Mouse (Mus musculus) heart, adult 8-10 months (tissue): ENCODE measurements at regions not wholly inside any gene's neighbourhood (a gene's known extent, or its start where the extent isn't known, plus 50 kb on each side); places are given as distances from the start of the nearest gene placed in this dataset.

Experiments
- DNase-seq: peaks from one replicate; pipeline ENCODE4 v3.0.0; 2022; ENCODE audit warnings: low spot score

DNA sequence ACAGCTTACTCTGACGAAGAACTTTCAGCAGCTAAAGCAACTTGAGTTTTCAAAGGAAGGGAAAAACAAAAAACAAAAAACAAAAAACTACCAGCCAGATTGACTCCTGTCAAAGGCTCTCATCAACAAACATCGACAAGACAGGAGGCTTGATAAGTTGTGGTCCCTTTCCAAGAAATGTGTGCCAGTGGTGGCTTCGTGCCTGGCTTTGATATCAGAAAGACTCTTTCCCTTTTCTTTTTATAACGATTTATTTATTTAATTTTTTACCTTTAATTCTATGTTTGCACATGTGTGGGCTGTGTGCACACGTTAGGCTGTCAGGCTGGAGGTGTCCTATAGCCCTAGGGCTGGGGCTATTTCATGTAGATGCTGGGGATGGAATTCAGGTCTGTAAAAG, 60.4 kb downstream of the Dact1 start:
- DNase-seq: no peak

DNA sequence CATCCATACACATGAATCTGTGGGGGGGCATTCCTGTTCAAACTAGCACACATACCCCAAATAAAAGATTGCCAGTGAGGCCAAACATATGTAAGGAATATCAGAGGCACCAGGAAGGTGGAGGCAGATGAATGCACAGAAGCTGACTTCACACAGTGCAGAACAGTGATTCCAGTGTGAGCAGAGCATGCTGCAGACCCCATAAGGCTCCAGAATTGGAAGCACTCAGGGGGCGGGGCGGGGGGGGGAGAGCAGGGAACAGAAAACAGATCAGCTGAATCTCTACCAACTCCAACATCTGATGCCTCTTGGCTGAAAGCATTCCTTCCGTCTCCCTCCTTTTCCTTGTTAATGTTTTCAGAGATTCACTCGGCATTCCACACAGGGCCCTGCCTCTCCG, 62.3 kb downstream of the Dact1 start:
- no peak for DNase-seq

DNA sequence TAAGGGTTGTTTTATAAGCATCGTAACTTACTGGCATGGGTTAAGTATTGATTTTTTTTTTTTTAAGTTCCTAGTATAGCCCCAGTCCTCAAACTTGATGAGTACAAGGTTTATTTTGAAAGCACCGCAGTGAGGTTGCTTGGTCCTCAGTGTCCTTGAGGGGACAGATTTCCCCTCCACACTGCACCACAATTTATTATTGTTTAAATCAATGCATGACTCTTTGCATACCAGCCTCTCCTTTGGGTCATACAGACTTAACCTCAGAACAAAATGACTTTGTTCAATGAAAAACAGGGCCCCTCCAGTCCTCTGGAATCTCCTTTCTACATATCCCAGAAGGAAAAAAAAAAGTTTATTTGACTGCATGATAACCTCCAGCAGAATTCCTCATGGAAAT, 63.9 kb downstream of the Dact1 start:
- no peak for DNase-seq

DNA sequence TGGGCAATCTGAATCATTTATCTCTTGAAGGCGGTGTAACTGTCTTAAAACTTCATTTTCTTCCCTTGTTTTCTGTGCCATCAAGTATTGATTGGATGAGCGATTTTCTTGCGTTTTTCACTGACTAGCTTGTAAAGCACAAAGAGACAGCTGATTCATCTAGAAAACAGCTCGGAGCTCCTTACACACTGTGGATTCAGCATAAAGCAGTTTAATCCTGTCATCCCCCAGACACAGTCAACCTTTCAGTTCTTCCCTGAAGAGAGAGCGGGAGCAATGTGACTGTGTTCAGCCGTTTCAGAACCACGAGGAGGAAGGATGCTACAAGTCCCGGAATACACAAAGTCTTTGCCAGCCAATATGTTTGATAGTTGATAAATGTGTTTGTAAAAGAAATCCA, 66.8 kb downstream of the Dact1 start:
- DNase-seq: no peak

DNA sequence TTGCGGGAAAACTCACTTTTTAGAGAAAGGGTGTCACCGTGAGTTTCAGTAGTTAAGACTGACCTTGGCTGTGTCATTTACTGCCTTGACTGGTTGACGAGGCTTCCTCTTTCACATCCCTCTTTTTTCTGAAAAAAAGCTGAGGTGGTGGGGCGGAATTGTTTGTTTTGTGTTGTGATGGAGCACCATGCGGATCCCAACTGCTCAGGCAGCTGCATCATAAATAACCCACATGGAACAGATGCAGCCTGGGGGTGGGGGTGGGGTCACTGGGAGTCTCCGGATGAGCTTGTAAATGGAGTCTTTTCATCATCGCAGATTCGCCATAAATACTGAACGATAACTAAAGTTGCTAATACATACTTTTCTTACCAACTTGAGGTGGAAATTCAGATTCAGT, 67.3 kb downstream of the Dact1 start:
- DNase-seq: no peak

DNA sequence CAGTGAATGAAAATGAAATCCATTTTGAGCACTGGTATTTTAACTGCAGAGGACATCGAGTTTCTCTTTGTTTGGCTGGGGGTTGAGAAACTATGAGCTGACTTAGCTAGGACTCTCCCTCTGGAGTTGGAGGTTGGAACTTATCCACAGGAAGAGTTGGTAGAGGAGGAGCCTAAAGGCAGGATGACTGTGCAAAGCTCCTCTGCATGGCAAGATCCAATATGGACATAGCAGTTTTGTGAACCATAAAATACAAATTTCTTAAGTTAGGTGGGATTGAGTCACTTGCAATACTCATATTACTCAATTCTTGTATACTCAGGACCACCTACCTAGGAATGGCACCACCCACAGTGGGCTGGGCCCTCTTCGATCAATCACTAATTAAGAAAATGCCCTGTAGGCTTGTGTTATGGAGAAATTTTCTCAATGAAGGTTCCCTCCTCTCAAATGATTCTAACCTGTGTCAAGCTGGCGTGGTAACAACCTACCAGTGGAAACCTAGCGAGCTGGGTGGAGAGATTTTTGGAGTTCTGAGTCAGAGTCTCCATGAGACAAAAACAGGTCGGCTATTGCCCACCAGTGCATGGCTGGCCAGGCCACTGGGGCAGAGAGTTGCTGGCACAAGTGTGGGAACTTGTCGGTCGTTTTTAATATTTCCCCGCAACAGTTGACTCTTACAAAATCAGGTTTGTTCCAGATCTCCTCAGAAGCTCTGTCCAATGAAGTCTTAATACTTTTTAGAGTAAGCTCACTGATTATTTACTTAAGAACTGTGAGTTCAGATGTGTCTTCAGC, 70.1 kb downstream of the Dact1 start:
- DNase-seq: no peak

DNA sequence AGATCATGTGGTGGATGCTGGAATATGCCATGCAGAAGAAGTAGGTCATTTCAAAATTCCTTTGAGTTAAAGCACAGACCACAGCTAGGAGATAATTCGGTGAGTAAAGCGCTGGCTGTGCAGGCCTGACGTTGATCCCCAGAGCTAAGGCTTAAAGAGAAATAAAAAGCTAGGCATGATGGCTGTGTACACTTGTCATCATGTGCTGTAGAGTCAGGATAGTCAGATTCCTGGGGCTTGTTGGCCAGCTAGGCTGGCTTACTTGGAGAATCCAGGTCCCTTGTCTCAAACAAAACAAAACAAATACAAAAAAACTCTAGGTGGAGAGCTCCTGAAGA, 70.7 kb downstream of the Dact1 start:
- DNase-seq: no peak

DNA sequence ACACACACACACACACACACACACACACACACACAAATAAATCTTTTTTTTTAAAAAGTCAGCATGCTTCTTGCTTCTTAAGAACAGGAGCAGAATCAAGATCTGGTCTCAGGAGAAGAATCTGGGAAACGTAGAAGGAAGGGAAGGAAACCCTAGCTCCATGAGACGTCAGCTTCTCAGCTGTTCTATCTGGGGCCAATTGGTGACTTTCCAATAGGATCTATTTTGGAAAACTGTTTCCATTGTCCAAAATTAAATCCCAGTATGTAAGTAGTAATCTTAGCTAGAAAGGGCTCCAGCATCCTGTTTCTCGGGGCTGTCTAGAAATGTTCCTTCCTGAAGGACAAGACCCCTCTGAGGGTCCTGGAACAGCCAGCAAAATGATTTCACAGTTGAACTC, 76.6 kb downstream of the Dact1 start:
- peak; percentile 46 for DNase-seq

DNA sequence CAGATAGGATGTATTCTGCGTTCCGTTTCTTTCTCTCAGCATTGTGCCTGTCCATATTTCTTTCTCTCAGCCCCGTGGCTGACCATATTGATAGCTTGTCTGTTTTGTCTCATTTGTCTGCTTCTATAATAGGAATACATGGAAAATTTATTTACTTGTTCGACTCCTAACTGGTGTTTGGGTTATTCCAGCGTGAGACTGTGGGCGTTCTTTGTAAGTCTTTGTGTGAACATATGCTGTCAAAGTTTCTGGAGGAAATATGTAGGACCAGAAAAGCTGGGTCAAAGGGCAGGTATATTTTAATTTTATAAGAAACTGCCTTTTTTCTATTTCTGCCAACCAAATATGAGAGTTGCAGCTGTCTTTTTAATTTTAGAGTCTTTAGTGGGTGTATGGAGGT, 81.8 kb downstream of the Dact1 start:
- no peak for DNase-seq

DNA sequence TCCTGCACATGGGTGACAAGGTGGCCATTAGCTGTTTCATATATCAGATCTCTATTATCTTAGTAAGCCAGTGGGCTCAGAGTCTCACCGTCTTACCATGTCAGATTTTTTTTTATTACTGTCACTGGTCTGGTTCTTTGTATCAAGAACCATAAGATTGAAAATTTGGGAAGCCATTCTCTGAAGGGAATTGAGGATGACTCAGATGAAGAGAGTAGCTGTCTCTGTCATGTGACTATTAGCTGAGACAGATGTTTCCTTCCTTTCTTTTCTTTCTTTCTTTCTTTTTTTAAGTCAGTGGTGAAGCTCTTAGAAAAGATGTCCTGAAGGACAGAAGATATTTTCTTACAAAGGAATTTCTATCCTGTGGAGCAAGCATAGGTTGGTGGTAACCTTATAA, 84.1 kb downstream of the Dact1 start:
- DNase-seq: no peak

DNA sequence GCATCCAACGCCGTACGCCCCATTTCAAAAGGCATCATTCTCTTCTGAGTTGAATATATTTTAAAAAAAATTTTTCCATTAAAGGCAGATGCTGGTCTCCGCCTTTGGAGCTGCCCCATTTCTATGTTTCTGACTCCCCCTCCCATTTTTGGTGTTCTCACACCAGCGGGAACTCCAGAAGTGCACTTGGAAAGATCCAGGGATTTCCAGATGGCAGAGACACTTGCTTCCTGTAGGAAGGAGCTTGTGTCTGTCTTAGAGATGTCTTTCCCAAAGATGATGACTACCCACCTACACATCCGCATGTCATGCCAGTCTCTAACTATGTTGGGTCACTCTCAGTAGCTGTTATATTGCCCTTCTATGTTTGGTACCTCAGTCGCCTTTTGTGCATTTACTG, 87.8 kb downstream of the Dact1 start:
- DNase-seq: no peak

DNA sequence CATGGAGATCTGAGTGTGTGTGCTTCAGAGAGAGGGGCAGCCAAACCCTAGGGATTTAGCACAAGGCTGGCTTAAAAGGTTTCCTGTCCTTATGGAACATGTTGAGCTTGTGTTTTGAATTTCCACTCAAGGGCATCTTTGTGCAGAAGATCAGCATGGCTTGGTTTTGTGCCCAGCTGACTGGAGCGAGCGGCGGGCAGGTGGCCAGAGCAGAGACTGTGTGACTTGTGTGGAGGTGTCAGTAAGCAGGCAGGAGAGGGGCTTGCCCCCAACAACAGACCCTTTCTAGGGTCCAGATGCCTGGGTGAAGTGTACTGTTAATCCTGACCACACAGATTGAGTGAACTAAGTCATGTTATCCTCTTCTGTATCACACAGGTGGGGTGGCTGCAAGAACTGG, 89.0 kb downstream of the Dact1 start:
- DNase-seq: peak; percentile 60

DNA sequence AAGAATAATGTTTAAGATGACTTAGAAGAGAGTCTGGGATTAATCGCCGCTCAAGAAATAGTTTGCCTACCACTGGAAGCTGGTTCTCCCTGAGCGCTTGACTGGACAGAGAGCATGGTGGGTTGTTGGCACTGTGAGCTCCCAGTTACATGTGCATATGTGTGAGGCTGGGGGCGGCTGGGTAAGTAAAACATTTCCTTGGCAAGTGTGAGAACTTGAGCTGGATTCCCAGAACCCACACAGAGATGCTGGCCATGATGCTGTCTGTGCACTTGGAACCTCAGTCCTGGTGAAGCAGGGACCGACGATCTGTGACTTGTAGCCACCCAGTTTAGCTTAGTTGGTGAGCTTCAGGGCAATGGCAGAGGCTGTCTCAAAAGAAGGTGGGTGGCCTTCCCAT, 90.5 kb downstream of the Dact1 start:
- no peak for DNase-seq

DNA sequence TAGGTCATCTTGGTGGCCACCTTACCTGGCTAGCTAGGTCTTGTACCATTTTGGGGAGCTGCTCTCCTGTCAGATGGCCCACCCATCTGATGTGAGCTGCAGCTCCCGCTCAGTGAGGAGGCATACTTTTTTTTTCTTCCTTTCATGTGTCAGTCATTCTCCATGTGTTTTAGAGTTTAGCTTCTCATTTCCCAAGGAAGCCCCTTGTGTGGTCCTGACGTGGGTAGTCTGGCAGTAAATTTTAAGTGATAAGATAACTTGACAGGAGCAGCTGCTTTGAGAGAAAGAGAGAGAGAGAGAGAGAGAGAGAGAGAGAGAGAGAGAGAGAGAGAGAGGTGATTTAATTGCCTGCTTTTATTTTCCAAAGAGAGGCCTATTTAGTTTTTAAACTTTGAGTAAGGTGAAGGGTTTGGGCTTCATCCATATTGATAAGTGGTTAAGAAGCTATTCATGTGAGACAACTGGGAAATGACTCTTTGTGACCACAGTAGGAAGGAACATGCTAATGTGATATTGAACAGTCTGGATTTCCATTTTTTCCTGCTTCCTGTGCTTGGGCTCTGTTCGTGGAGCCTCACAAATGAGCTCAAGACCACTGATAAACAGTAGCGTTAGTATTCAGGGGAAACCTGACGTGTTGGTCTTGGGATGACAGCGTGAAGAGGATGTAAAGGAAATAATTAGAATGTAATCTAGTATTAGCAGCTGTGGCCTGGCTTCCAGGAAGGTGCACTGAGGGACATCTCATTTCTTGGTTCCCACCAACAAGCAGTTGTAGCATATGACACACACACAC, 92.1 kb downstream of the Dact1 start:
- no peak for DNase-seq

DNA sequence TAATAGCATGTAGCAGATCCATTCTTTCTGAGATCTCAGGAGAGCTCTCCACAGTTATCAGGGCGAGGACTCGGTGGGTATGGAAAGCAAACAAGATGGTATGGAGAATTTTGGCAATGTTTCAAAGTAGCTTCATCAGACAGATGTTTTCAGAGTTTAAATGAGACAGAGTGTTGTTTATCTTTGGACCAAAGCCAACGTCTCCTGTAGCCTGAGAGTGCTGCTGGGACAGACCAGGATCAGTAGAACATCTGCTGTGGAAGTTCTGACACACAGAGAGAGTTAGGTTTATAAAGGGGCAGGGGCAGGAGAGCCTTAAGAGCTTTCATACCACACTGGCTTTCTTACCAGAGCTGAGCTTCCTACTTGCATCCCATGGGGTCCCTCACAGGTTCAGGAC, 97.6 kb downstream of the Dact1 start:
- no peak for DNase-seq

DNA sequence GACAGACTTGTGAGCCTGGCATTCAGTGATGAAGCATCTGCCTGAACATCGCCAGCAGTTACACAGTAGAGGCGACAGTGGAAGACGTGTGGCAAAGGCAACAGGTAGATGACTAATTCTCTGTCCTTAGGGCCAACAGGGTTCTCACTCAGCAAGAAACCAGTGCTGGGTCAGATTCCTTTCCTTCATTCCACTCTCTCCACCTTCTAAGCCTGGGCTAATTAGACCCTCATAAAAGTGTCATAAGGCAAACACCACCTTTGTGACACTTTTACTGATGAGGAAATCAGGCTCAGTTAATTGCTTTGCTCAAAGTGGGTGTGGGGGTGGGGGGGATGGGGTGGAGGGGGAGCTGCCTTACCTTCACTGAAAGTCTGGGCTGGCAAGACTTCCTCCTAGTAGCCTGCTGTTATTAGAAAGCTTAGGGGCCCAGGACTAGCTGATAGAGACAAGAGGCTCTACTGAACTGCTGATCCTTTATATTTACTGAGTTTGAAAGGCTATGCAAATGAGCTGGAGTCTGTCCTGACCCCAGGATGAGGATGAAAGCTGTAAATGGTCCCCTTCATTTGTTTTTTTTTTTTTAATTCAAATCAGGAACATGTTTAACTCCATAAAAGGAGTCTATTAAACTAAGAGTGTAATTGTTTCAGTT, 98.8 kb downstream of the Dact1 start:
- no peak for DNase-seq

DNA sequence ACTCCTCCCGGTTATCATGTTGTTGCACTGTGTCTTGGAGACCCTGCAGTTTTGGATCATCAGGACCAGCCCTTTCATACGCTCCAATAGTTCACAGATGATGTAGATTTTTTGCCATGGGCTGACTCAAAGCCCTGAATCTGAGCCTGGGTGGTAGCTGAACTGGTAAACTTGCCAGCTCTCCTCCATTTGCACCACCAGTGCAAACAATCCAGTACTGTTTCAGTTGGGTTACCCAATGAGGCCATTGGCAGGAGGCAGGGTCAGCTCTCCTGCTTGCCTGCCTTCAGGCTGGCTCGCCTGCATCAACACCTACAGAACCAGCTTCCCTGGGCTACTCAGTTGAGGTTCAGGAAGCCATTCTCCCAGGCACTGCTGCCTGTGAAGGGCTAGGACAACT, 102.6 kb downstream of the Dact1 start:
- DNase-seq: no peak

DNA sequence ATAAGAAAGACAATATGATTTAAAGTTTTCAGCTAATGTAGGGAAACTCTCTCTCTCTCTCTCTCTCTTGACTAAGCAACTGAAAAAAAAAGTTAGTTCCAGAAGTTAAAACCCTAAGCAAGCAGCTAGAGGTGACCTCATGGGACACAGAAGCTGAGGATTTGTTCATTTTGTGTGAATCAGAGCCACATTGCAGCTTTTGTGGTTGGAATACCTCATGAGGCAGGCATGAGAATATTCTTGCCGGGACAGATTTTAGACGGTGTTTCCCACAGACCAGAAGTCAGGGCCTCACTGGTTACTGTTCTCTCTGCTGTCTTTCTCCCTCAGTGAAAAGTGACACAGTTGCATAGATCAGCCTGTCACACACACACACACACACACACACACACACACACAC, 107.3 kb downstream of the Dact1 start:
- DNase-seq: peak; percentile 13

DNA sequence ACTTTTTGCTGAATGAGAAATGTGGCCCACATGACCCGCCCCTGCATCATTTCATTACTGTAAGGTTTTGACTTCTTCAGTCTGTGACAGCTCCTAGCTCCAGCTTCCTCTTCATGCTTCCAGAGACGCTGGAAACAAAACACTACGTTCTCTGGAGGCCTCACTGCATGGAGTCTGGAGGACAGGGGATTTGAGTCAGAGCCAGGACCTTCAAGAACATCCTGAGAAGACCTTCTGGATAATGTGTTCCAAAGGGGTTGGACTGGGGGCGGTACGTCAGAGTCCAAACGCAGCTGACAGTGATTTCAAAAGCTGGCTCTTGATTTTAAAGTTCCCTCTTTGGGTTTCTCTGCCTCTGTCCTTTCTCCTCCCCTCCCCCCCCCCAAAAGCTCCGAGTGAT, 108.5 kb downstream of the Dact1 start:
- peak; percentile 78 for DNase-seq

DNA sequence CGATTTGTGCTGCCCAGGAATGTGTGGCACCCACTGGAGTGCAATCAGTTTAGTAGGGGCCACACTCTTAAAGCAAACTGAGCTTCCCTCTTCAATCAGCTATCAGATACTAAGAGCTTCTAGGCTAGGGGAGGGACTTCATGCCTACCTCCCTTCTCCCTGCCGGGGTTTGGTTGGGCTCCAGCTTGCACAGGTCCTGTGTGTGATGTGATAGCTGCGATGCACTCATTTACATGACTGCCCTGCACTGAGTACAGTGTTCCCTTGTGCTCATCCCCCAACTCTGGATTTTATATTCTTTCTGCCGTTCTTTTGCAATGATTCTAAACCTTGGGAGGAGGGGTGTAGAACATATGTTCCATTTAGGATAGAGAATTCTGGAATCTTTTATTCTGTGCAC, 109.5 kb downstream of the Dact1 start:
- DNase-seq: no peak

DNA sequence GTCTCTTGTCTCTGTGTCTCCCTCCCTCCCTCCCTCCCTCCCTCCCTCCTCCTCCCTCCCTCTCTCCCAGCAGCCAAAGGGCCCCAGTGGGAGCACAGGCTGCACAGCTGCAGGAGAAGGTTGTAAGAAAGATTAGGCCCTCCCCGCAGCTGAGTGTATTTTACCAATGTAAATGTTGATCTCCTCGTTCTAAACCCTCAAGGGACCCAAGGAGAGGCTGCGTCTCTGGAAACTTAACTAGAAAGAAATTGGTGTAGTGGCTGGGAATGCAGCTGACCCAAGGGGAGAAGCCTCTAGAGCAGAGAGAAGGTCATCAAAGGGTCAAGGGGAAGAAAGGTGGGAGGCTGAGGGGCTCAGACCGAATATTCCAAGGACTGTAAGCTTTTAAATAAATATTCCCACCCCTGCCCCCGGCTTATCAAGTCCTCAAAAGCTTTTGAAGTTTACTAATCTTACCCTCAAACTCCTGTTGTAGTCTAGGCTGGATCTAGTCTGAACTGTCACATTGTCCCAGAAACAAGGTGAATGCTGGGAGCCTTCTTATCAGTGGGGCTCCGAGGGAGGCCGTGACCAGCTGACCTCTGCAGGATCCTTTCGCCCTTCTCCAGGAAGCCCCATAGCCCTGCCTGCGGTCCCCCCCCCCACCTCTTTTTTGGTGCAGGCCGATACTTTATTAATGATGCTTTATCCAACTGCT, 116.5 kb downstream of the Dact1 start:
- DNase-seq: peak; percentile 18

DNA sequence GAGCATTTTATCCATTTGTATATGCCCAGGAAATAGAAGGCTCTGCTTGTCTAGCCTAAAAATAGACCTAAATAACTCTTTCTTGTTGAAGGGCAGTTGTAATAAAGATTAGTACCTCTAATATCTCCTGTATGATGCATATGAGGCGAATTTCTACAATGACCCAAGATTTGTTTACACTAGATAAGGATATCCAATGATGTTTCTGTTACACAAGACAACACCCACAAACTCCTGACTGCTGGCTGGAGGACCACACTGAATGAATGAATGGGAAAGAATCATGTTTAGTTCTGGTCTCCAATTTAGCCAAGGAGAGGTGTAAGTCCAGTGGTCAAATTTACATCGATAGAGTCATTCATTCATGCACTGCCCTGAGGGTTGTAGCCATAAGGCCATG, 118.3 kb downstream of the Dact1 start:
- no peak for DNase-seq
